Mouse (Mus musculus) adrenal gland, adult (tissue): ENCODE measurements at regions not wholly inside any gene's neighbourhood (a gene's known extent, or its start where the extent isn't known, plus 50 kb on each side); places are given as distances from the start of the nearest gene placed in this dataset.
A peak's percentile ranks its signal among the peaks of the same experiment; 100 is the strongest.

Experiments
- DNase-seq, 2 experiments: peaks; one replicate each; pipeline ENCODE4 v3.0.0; 2022 to 2023; ENCODE audit warnings: low spot score in 1 of 2; ENCODE audit not compliant: inconsistent age in 2 of 2

- DNase-seq, result no peak
Measured at GRCm38 (mm10) chr13:91370021-91370420, 90.1 kb upstream of the Ssbp2 start.

- DNase-seq, result peak; percentile 45 to 76
Measured at GRCm38 (mm10) chr13:91370441-91370840, 89.6 kb upstream of the Ssbp2 start.

DNA sequence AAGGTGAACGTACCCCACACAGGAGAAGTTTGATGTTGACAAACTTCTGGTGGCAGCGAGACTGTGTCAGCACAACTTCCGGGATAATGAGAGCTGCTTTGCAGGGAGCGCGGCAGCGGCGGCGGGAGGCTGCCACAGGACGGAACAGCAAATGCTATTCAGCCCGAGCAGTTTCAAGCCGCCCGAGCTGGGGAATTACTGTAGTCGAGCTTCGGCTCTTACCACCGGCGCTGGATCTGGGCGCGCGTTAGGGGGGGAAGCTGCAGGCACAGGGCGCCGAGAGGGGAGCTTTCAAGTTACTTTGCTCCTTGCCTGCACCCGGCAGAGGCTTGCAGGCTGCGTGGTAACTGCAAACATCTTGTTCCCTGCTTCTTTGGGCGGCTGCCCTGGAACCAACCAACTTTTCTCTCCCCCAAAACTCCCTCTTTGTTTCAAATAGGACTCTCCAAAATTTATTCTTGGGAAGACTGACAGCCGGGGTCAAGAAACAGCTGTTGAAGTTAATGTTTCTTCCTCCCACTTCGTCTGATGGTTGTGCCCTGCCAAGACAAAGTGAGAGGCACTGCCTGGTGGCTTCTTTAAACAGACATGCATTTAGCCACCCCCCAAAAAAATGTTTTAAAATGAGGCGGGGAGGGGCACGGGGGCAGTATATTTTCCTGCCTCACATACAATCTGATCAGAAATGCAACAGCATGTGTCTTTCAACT lies 89.0 kb upstream of the Ssbp2 start:
- DNase-seq, result peak; percentile 93 to 97

GRCm38 (mm10) chr13:91371596-91371987 lies 88.5 kb upstream of the Ssbp2 start:
- DNase-seq, result no peak

DNA sequence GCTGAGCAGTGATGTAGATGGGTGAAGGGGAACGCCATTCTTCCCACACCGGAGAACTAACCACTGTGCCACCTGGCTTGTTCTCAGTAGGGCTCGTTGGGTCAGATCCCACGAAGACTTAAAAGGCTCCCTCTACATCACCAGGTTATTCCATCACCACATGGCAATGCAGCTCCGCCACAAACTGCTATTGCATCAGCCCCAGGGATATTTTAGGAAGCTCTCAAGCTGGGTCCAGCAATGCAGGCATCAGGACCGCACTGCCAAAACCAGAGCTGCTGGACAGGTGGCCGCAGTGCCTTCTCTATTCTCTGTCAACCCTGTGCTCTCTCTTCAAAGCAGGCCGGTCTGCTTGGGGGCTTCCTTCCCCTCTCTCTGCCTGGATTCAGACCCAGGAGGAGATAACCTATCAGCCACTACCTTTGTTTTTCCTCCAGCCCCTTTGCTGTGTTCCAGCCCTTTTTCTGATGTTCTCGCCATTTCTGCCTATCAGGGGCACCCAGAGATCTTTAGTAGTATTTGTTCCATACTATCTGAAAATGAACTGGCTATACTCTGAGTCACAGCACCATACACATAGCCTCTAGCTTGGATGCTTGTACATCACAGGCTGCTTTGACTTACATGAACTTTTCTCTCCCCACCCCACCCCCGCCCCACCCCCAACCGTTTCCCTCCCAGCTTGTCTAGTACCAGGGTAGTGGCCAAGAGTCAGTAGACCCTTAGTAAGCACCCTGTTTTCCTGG lies 87.8 kb upstream of the Ssbp2 start:
- no peak for DNase-seq

DNA sequence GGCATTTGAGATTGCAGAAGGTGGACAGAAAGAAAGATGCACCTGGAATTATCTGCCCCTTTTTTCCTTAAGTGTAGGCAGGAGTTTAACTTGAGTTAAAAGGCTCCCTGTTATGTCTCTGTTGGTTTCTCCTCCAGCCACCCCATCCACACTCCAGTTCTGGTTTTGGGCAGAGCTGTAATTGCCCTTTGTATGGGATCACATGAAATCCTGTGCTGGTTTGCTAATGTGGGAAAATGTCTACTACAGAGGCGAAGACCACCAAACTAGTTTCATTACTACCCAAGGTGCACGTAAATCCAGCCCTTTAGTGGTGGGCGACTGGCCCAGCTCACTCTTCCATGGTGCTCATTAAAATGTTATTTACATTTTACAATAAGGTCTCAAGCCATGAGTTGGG lies 85.9 kb upstream of the Ssbp2 start:
- DNase-seq, result peak in 1 of 2 experiments; percentile 48

GRCm38 (mm10) chr13:91376556-91376955 lies 83.5 kb upstream of the Ssbp2 start:
- no peak for DNase-seq

DNA sequence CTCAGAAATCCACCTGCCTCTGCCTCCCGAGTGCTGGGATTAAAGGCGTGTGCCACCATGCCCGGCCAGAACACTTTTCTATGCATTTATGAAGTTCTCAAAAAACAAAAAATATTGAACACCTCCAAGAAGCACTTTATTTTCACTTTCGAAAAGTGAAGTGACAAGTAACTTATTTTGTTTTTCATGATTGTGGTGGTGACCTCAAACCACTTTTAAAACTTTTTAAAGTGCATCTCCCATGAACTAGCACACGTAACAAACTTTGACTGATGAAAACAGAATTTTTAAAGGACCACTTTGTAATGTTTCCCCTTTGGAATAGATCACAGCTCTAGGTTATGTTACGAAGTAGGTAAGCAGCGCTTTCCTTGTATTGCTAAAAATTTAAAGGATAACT lies 82.7 kb upstream of the Ssbp2 start:
- DNase-seq, result no peak

GRCm38 (mm10) chr13:91377972-91378371 lies 82.1 kb upstream of the Ssbp2 start:
- no peak for DNase-seq

DNA sequence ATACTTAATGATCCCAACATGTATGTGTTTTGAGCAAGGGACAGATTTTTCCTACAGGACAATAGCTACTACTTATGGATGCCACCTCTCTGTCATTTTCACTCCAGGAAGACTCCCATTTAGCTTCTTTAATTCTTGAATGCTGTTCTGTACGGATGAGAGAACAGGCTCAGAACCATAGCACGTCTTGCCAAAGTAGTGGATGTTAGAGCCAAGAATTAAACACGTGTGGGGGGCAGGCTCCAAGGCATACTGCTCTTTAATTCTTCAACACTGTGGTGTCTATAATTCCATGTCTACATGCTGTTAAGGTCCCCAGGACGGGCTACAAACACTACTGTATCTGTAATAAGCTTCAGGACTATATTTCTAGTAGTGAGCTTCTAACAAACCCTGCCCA lies 74.7 kb upstream of the Ssbp2 start:
- DNase-seq, result no peak

DNA sequence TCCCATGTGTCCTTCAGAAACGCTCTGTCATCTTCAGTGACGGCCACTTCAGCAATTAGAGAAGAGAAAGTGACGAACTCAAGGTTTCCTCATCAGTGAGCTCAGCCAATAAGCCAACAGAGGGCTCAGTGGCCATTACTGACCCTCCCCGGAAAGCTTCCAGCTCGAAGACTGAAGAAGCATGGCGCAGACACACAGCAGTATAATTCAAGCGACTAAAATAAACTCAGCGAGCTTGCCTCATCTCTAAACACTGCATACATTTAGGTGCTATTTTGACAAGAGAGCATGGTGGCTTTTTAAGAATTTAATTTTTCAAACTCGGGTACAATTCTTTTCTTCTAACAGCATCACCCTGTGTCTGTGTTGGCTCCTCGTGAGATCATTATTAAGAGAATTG lies 72.2 kb upstream of the Ssbp2 start:
- peak in 1 of 2 experiments; percentile 35 for DNase-seq

GRCm38 (mm10) chr13:91403632-91404031 lies 56.5 kb upstream of the Ssbp2 start:
- DNase-seq, result no peak

DNA sequence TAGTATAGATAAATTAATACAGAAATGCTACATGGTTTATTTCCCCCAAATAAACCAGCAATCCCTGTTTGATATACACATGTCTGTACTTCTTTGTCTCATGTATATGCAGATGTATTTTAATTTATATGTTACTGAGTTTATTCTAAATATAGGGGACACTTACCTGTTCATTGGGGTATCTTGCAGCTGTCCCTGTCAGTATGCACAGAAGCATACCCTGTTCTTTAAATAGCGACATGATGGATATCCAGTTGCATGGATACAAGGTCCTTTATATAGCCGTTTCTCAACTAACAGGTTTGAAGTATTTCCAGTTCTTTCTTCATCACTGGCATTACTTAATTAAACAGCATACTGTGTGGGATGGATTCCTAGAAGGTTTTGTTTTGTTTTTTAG lies 55.1 kb upstream of the Ssbp2 start:
- DNase-seq, result no peak

GRCm38 (mm10) chr13:91410116-91410515 lies 50.0 kb upstream of the Ssbp2 start:
- DNase-seq, result no peak
